Mouse (Mus musculus) spleen, postnatal 36 days (tissue): ENCODE measurements around the gene Rims1.

ENCODE experiments used
- DNase-seq, 2 experiments: peaks; one replicate each; pipeline ENCODE4 v3.0.0; 2022; ENCODE audit warnings: low spot score in 2 of 2, mixed read lengths in 1 of 2

Rims1 gene

DNA sequence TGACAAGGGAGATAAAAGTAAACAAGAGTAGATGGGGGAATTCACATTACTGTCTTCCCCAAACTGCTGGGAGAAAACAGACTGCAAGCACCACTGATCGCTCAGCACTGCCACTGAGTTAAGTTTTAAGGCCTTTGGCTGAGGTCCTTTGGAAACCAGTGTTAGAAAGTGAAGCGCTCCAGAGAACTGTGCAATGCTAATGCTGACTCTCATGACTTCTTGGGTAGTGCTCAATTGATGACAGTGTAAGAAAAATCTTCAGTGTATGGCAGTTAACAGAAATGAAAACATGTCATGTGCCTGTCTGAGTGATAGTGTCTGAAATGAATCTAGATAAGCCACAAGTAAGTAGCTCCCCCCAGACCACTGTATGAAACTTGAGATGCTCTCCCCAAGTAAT, 111.3 kb downstream of the Rims1 start:
- DNase-seq = no peak

DNA sequence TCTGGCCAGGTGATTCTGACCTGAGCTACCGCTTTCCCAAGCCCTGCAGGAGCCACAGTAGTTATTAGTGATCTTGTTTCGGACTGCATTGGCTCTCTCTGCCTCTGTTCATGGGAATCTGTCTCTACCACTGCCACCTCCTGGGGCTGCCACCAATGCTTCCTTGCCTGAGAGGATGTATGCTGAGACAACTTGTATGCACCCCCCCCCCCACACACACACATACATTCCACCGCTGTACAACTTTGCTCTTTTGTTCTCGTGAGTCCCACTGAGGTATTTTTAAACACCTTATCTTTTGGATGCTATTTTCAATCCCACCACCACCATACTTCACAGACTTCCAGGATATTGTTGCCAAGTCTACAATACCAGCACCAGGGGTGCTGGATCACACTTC, 122.3 kb downstream of the Rims1 start:
- DNase-seq = no peak

DNA sequence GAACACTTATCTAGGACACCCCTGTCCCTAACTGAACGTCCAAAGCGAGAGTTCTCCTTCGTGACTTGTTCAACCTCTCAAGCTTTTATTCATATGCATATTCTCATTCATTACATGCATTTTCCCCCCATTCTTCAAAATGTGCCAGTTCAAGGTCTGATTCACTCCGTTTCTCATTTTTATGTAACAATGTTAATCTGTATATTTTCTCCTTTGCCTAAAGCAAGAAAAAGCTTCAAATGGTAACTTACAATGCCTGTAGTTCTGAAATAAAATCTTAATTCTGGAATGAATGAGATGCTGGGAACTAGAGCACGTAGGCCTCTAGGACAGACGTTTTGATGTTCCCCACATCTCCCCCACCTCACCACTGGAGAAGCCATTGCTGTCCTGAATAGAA, 141.6 kb downstream of the Rims1 start:
- DNase-seq = no peak

- no peak for DNase-seq
These were observed 144.0 kb downstream of the Rims1 start for GRCm38 (mm10) chr1:22661825-22662224.

- no peak for DNase-seq
These were observed 149.8 kb downstream of the Rims1 start for GRCm38 (mm10) chr1:22655983-22656382.

GRCm38 (mm10) chr1:22654903-22655302, 150.9 kb downstream of the Rims1 start:
- DNase-seq = no peak

DNA sequence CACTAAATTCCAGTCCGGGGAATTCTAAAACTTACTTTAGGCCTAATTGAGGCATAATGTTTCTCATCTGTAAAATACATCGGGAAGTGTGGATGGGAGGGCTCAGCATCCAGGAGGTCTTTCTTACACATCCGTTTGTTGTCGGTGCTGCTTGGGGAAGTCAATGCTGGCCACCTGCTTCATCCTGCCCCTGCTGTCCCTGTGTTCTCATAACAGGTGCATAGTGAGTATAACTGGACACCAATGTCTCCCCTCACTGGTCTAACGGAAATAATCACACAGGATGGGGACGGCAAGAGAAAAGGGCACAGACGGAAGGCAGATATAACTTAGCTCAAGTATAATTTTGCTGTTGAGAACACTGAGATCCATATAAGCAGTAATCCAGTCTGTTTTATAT, 155.2 kb downstream of the Rims1 start:
- no peak for DNase-seq

DNA sequence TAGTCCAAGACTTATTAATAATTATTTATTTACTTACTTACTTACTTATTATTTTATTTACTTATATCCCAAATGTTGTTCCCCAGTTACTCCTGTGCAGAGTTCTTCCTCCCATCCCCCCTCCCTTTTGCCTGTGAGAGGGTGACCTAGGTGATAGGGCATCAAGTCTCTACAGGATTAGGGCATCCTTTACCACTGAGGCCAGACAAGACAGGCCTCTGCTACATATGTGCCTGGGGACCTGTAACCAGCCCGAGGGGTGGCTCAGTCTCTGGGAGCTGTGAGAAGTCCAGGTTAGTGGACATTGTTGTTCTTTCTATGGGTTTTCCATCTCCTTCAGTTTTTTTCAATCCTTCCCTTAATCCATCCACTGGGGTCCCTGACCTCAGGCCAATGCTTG, 156.4 kb downstream of the Rims1 start:
- DNase-seq = no peak

DNA sequence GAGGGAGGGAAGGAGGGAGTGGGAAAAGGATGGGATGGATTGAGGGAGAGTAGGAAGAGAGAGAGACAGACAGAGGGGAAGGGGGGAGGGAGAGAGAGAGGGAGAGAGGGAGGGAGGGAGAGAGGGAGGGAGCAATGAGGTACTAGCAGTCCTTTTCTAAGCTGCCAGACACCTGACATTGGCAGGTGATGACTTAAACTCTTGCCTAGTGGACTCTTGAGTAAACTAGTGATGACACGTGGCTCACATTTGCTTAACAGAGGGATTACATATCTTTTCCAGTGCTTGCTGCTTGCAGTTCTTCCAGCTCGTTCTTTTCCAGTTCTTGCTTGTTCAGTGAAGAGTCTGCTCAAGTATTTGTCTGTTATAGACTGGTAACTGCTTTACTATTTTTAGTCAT, 160.5 kb downstream of the Rims1 start:
- DNase-seq = no peak

DNA sequence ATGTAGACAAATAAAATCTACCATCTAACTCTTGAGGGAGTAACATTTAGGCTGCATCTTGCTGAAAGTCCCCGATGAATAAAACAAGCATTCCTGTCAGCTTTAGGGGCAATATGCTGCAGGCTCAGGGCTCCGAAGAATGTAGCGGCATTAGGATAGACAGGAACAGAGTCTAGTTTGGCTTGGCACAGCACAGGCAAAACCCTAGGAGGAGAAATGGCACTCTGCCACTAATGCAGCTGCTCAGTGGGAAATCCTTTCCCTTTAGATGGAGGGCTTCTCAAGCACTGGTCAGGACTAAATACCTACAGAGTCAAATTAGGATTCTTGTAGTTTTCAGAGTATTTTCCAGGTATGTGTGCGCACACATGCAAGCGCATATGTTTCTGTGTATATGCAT, 165.2 kb downstream of the Rims1 start:
- no peak for DNase-seq

- no peak for DNase-seq
These were observed 166.1 kb downstream of the Rims1 start for GRCm38 (mm10) chr1:22639702-22640101.

DNA sequence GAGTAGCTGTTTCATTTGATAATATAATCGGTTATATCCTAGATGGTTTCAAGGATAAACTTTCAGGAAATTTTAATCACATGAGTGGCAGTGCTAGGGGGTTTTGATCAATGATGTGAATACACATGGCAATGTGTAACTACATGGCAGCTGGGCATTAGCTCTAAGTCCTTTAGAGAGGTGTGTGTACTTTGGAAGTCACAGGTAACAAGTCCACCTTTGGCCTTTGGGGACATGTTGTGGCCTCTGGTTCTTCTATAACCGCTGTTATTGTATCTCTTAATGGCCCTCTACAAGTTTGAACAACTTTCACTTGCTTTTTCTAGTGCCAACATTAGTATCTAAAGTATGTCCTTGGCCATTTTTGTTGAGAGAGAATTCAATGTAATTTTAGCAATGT, 171.9 kb downstream of the Rims1 start:
- no peak for DNase-seq

- DNase-seq = no peak
These were observed 173.2 kb downstream of the Rims1 start for GRCm38 (mm10) chr1:22632551-22632950.

DNA sequence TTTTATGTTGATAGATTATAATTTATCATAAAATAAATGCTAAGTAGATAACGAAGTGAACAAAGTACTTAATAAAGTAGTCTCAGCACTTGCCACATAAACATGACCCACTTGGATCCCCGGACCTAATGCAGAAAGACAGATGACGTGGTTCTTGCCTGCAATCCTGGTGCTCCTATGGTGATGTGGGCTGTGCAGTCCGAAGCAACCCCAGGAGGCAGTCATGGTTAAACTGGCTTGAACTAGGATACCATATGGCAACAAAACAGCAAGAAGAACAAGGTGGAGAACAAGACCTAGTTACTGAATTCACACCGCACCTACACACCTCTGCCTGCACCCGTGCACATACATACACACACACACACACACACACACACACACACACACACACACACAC, 173.8 kb downstream of the Rims1 start:
- no peak for DNase-seq

DNA sequence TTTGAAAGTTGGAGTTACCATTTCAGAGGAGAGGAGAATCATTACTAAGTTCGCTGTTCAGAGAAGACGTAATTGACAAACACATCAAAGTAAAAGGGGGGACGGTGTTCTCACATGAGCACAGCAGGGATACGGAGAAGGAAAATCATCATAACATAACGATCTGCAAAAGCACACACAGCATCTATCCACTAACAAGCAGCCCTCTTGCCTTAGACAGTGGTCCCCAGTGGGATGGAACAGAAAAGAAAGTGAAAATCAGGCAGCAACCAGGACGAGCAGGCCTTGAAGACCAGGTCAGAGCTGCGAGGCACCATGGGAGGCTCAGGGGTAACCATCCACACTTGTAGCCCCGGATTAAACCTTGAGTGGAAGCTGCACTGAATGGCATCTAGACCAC, 176.8 kb downstream of the Rims1 start:
- no peak for DNase-seq

DNA sequence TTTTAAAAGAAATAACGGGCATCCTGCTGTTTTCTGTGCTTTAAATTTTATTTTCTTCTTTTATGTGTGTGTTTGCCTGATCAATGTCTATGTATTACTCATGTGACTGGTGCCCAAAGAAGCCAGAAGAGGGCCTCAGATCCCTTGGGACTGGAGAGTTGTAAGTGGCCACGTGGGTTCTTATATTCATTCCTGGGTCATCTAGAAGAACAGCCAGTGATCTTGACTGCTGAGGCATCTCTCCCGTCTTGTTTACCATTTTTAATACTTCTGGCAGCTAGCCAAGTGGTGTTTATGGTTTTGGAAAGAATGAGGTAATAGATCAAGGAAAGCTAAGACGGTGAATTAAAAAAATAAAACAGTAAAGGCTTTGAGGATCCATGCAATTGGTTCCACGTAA, 178.8 kb downstream of the Rims1 start:
- no peak for DNase-seq

DNA sequence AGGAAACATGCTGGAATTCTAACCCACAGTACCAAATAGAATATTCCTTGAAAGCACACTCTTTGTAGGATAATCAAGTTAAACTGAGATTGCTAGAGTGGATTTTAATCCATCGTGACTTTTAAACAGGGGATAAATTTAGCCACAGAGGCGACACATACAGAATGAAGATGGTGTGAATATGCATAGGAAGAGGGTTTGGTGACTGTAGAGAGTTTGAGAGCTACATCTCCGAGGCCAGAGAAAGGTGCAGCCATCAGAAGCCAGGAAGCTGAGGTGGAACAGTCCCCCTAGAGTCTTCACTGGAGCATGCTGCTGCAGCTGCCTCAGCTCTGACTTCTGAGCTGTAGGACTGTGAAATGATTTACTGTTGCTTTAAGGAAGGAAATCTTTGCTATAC, 179.5 kb downstream of the Rims1 start:
- DNase-seq = no peak

GRCm38 (mm10) chr1:22620827-22621226, 185.0 kb downstream of the Rims1 start:
- no peak for DNase-seq

- DNase-seq = no peak
These were observed 190.2 kb downstream of the Rims1 start for GRCm38 (mm10) chr1:22615601-22616000.

GRCm38 (mm10) chr1:22613609-22614008, 192.2 kb downstream of the Rims1 start:
- no peak for DNase-seq

DNA sequence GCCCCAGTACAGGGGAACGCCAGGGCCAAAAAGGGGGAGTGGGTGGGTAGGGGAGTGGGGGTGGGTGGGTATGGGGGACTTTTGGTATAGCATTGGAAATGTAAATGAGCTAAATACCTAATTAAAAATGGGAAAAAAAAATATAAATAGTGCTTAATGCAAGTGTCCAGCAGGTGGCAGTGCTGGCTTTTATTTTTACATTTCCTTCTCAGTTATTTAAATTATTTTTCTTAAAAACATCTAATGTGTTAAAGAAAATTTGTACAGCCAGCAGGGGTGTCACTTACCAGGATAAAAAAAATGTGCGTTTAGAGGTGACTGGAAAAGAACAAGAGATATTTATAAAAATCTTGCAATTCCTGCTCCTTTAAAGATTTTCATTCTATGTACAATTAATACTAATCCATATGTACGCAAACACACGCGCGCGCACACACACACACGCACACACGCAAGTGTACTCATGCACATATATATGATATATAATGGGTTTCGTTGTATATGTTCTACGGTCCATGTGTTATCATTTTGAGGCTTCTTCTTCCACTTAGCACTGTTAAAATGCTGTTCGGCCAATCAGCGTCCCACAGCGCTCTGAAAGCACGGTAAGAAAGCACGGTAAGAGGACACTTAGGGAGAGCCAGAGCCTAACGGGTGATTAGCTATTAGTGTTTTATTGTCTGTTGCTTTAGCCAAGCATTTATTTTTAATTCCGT, 201.3 kb downstream of the Rims1 start:
- DNase-seq = no peak

- DNase-seq = no peak
These were observed 209.6 kb downstream of the Rims1 start for GRCm38 (mm10) chr1:22596197-22596596.

DNA sequence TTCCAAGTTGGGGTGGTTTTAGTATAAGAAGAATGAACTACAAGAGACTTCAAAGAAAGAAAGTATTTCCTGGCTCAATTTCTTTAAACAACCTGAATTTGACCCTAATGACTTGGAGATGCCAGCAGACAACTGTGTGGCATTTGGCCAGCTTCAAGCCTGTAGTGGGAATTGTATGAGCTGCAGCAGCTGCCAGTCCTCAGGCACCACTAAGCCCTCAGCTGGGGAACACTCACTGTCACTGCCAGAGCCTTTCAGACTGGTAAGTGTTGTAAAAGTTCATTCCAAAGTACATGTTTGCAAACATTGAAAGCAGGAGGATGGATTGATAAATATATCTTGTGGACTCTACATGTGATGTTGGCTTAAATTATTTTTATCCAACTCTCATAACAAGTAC, 211.0 kb downstream of the Rims1 start:
- no peak for DNase-seq

DNA sequence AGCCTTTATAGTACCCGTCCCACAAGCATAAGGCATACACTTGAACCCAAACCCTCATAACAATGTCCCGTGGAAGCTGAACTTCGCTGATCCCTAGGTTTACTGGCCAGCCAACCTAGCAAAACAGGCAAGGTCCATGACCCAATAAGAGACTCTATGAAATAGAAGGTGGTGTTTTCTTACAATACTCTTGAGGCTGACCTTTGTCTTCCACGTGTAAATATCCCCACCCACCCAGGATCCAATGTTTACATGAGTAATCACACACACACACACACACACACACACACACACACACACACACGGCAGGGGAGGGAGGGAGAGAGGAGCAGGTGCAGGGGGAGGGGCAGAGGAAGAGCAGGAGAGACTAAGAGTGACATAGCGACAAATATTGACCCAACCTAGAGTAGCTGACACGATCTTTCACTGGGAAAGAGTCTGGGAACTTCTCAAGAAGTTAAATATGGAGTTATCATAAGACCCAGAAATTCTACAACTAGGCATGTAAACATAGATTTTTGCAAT, 217.9 kb downstream of the Rims1 start:
- DNase-seq = no peak
